Mouse (Mus musculus) heart, adult 2 months (tissue): ENCODE data around the gene Vmn1r16.

ENCODE experiments used
- CTCF ChIP-seq: fragments of 200-600 bp; IDR thresholded peaks from 2 replicates; pipeline ENCODE4 v1.8.1; 2022; ENCODE audit warnings: antibody characterized with exemption, mild to moderate bottlenecking, moderate library complexity
- EP300 ChIP-seq: fragments of 200-500 bp; IDR thresholded peaks from 2 replicates; pipeline ENCODE4 v1.6.1; 2011; ENCODE audit warnings: low read depth, low read length, control low read depth; ENCODE audit not compliant: insufficient read depth
- POLR2A ChIP-seq: fragments of 200-500 bp; IDR thresholded peaks from 2 replicates; pipeline ENCODE4 v1.6.1; 2011; ENCODE audit warnings: mild to moderate bottlenecking, low read depth, low read length, control low read depth; ENCODE audit not compliant: insufficient read depth

- TF ChIP-seq POLR2A (no peak), CTCF (no peak), EP300 (no peak)
Observed at GRCm38 (mm10) chr6:57272517-57272916, 56.8 kb downstream of the Vmn1r16 start.
